Mouse (Mus musculus): ENCODE data around the gene 4921504E06Rik.

DNA sequence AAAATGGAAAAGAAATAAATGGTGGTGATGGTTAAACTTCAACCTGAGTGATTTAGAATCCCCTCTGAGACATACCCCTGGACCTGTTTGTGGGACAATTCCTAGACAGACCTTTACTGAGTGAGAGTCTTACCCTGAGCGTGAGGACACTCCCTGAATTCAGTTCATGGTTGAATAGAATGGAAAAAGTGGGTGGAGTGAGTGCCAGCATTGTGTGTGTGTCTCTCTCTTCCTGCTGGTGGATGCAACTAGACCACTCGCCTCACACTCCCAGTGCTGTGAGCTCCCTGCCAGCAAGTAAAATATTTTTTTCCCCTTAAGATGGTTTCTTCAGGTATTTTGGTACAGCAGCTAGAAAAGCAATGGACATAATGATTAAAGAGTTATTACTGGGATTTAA is 42.7 kb upstream of the 4921504E06Rik start:
- TF ChIP-seq GATA1 (IDR thresholded peaks at IDR 0.05; ENCODE audit: low read length) (no peak), TAL1 (IDR thresholded peaks at IDR 0.05; ENCODE audit: low read length) (no peak)
